Mouse (Mus musculus) bone marrow macrophage, adult 2 months (primary cell): ENCODE results near the gene Ss18l1. TPM values are rescaled to one million over a fixed set of nuclear protein-coding genes. Genes with fewer than 3 reads are reported as not detected.

Experiments
- H3K27ac ChIP-seq: 2 replicates; pipeline ENCODE4 v1.5.1; 2012; ENCODE audit warnings: low read depth, low read length; ENCODE audit not compliant: insufficient read depth
- H3K4me1 ChIP-seq: 2 replicates; pipeline ENCODE4 v1.6.1; 2012; ENCODE audit warnings: low read length; ENCODE audit not compliant: control insufficient read depth, insufficient read depth
- H3K4me3 ChIP-seq: 2 replicates; pipeline ENCODE4 v1.5.1; 2012; ENCODE audit warnings: mild to moderate bottlenecking, low read length, moderate library complexity; ENCODE audit not compliant: insufficient read depth
- CTCF ChIP-seq: IDR thresholded peaks from 2 replicates; pipeline ENCODE4 v1.5.1; 2012; ENCODE audit warnings: low read depth, mild to moderate bottlenecking, low read length, moderate library complexity
- POLR2A ChIP-seq: IDR thresholded peaks from 2 replicates; pipeline ENCODE4 v1.6.1; 2012; ENCODE audit warnings: mild to moderate bottlenecking, low read depth, low read length, borderline replicate concordance
- polyA plus RNA-seq: library from polyadenylated mRNA; stranded (reverse); fragments of >200 nt; gene quantifications from 2 replicates; pipeline ENCODE4 v1.2.4, GENCODE M21; 2012; ENCODE audit not compliant: missing spikeins, insufficient read depth, insufficient read length

The Ss18l1 gene
- polyA plus RNA-seq, 1 experiment = 4.0 TPM

GRCm38 (mm10) chr2:180018573-180018972, 23.7 kb upstream of the Ss18l1 start:
- H3K27ac ChIP-seq = no peak overlapping the region
- H3K4me1 ChIP-seq = no peaks in the 10 kb centered on the region
- no peak overlapping the region for H3K4me3 ChIP-seq
- no peak for TF ChIP-seq POLR2A
- TF ChIP-seq CTCF = no peak

GRCm38 (mm10) chr2:180020091-180020661, 22.1 kb upstream of the Ss18l1 start:
- TF ChIP-seq POLR2A = no peak
- TF ChIP-seq CTCF = no peak
- H3K4me3 ChIP-seq = no peak overlapping the region
- no peak overlapping the region for H3K27ac ChIP-seq
- H3K4me1 ChIP-seq = no peaks in the 10 kb centered on the region

GRCm38 (mm10) chr2:180020919-180021318, 21.4 kb upstream of the Ss18l1 start:
- no peak overlapping the region for H3K27ac ChIP-seq
- no peak overlapping the region for H3K4me3 ChIP-seq
- TF ChIP-seq POLR2A = no peak
- no peaks in the 10 kb centered on the region for H3K4me1 ChIP-seq

- no peak overlapping the region for H3K4me3 ChIP-seq
- no peak overlapping the region for H3K27ac ChIP-seq
- TF ChIP-seq CTCF = no peak
- TF ChIP-seq POLR2A = no peak
- H3K4me1 ChIP-seq = peaks cover 10% of the 10 kb centered on the region
Observed at GRCm38 (mm10) chr2:180022751-180023150, 19.6 kb upstream of the Ss18l1 start.

- no peak for TF ChIP-seq CTCF
- TF ChIP-seq POLR2A = 0 out of 2 replicates have a peak, but pooled peaks have one; percentile 5
- Histone ChIP-seq H3K4me3 (peak within 1 kb of the TSS; percentile 95), H3K27ac (peak within 1 kb of the TSS; percentile 44), H3K4me1 (peaks cover 16% of the 10 kb centered on the region)
Observed at GRCm38 (mm10) chr2:180024401-180025098, 17.8 kb upstream of the Ss18l1 start, which contains the start of gene Lsm14b. Gene Lsm14b, plus strand, starts transcription at chr2:180024987.

GRCm38 (mm10) chr2:180025135-180025860, 17.0 kb upstream of the Ss18l1 start:
- peaks cover 16% of the 10 kb centered on the region for H3K4me1 ChIP-seq
- H3K4me3 ChIP-seq = peak overlapping the region; percentile 95
- TF ChIP-seq POLR2A = no peak
- no peak for TF ChIP-seq CTCF
- H3K27ac ChIP-seq = peak overlapping the region; percentile 36; the same call in 1 of the 2 replicates

GRCm38 (mm10) chr2:180025861-180026200, 16.5 kb upstream of the Ss18l1 start:
- H3K4me1 ChIP-seq = peaks cover 16% of the 10 kb centered on the region
- no peak for TF ChIP-seq CTCF
- H3K4me3 ChIP-seq = peak overlapping the region; percentile 95
- H3K27ac ChIP-seq = no peak overlapping the region

GRCm38 (mm10) chr2:180027768-180028167, 14.5 kb upstream of the Ss18l1 start:
- no peak for TF ChIP-seq CTCF
- no peak for TF ChIP-seq POLR2A
- Histone ChIP-seq H3K4me3 (no peak overlapping the region), H3K27ac (no peak overlapping the region), H3K4me1 (peaks cover 21% of the 10 kb centered on the region)

- peaks cover 52% of the 10 kb centered on the region for H3K4me1 ChIP-seq
- H3K4me3 ChIP-seq = no peak overlapping the region
- TF ChIP-seq POLR2A (no peak), CTCF (no peak)
- no peak overlapping the region for H3K27ac ChIP-seq
Observed at GRCm38 (mm10) chr2:180031270-180031669, 11.0 kb upstream of the Ss18l1 start.

- Histone ChIP-seq H3K4me1 (peaks cover 40% of the 10 kb centered on the region), H3K4me3 (no peak overlapping the region), H3K27ac (no peak overlapping the region)
- no peak for TF ChIP-seq POLR2A
- no peak for TF ChIP-seq CTCF
Observed at GRCm38 (mm10) chr2:180032925-180033324, 9.4 kb upstream of the Ss18l1 start.
